Mouse (Mus musculus): ENCODE measurements around the gene Emsy. TPM values are rescaled to one million over a fixed set of nuclear protein-coding genes. Genes with fewer than 3 reads are reported as not detected.
A peak's percentile ranks its signal among the peaks of the same experiment; 100 is the strongest.

The Emsy gene
- total RNA-seq, 2 experiments from 2014 or later = 25.0 to 31.1 TPM

DNA sequence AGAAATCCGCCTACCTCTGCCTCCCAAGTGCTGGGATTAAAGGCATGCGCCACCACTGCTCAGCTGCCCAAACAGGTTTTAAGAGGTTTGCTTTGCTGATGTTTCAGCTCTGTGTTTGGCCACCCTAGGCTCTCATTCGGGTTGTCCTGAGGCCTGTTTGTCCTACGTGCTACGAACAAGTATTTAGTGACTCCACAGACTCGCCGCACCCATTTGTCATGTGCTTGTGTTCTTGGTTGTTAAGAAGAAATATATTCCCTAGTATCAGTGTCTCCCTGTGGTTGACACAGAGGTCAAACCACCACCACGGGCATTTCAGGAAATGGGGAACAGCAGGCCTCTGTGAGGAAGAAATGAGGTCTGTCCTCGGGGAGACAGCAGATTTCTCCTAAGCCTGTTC is 14.8 kb upstream of the Emsy start:
- intact Hi-C loops (cut with DNase I) = no loop called here
- DNase-seq (ENCODE audit: low spot score) = no peak

GRCm38 (mm10) chr7:98670831-98671230 is 14.2 kb upstream of the Emsy start:
- intact Hi-C loops (cut with DNase I) = no loop called here
- DNase-seq (ENCODE audit: low spot score) = no peak

DNA sequence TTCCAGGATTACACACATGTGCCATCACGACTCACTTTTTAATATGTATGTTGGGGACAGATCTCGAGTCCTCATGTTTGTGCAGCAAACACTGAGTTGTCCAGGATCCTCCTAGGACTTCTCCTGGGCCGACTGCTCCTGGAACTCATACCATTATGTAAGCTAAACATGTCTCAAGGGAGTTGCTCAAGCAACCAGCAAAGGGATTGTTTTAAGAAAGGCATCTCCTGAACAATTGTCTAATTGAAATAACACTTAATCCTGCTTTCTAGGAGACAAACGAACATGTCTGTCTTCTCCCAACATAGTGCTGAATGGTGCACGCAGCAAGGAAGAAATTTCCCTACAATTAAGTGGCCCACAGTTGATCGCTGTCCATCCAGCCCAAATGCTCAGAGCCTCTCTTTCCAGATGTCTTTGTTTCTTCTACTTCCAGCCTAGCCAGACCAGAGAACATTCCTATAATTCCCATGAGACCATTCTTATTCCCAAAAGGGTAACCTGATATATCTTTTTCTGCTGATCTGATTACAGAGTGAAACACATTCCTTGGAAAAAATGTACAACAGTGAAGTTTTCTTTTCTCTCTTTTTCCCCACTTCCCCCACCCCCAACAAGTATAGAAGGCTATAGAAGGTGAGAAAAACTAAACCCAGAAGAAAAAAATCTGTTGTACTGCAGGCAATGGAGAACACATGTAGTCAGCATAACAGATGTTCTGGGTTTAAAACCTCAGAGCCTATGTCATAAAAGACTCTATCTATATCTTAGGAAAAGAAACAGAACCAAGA is 11.6 kb upstream of the Emsy start:
- DNase-seq (ENCODE audit: low spot score) = no peak
- intact Hi-C loops (cut with DNase I) = no loop called here

DNA sequence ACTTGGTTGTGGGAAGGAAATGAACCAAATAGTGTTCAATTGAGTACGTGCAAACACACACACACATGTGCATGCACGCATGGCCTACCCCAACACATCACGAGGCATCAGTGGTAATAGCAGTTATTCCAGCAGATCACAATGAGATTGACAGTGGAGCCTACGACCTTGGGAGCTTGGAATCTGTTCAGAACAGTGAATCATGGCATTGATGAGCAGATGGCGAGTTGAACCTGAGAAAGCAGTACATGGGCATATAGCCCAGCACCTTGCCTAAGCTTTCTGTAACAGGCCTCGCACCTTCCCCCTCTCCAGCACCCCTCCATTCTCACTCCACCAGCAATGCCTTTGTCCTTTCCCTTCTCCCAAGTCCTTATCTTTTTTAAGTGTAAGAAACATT is 9.1 kb upstream of the Emsy start:
- no peak for DNase-seq (ENCODE audit: low spot score)
- intact Hi-C loops (cut with DNase I) = no loop called here

GRCm38 (mm10) chr7:98665166-98665565 is 8.6 kb upstream of the Emsy start:
- intact Hi-C loops (cut with DNase I) = no loop called here
- DNase-seq (ENCODE audit: low spot score) = no peak

- peak; percentile 65 for DNase-seq (ENCODE audit: low spot score)
- intact Hi-C loops (cut with DNase I) = loop anchor here (2.0 kb wide), 1 partner anchor 47 kb away; the partner anchor contains the start of gene Thap12
These were observed 677 bp downstream of the Emsy start for GRCm38 (mm10) chr7:98655681-98656530.

- intact Hi-C loops (cut with DNase I) = no loop called here
- no peak for DNase-seq (ENCODE audit: low spot score)
These were observed 4.9 kb downstream of the Emsy start for GRCm38 (mm10) chr7:98651651-98652050.

GRCm38 (mm10) chr7:98644238-98644637 is 12.3 kb downstream of the Emsy start:
- intact Hi-C loops (cut with DNase I) = no loop called here
- no peak for DNase-seq (ENCODE audit: low spot score)

DNA sequence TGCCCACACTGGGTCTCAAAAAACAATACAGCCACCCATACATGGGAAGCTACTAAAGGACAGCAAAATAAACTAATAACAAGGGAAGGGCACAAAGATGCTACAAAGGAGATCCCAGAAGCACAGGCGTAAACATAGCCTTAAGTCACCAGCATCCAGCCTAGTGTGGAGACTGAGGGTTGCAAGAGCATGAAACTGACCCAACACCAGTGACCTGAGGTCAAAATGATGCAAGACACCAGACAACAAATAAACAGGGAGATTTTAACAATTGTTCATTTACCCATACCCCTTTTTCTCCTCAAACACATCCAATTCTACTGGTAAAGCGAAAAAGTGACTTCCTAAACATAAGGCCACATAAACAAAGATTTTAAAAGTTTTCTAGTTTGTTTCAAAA is 20.0 kb downstream of the Emsy start:
- intact Hi-C loops (cut with DNase I) = no loop called here
- DNase-seq (ENCODE audit: low spot score) = no peak

- intact Hi-C loops (cut with DNase I) = no loop called here
- no peak for DNase-seq (ENCODE audit: low spot score)
These were observed 23.6 kb downstream of the Emsy start for GRCm38 (mm10) chr7:98633032-98633431.

GRCm38 (mm10) chr7:98629947-98630346 is 26.6 kb downstream of the Emsy start:
- no peak for DNase-seq (ENCODE audit: low spot score)
- intact Hi-C loops (cut with DNase I) = no loop called here

- no peak for DNase-seq (ENCODE audit: low spot score)
- intact Hi-C loops (cut with DNase I) = no loop called here
These were observed 38.8 kb downstream of the Emsy start for GRCm38 (mm10) chr7:98617739-98618138.

DNA sequence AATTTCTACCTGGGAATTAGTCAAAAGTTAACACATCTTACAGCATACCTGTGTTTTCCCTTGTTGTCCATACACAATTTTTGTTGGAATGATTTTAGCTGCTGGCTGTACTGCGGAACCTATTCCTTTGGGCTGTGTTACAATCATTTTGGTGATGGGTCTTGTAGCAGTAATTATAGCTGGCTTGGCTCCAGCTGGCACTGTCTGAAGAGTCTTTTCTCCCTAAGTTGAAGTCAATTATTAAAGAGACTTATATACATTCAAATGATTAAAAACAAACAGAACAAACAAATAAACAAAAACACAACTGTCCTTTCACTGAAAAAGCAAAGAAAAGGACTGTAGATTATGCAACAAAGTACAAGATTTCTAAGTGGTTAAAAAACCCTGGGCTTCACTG is 43.6 kb downstream of the Emsy start:
- no peak for DNase-seq (ENCODE audit: low spot score)
- intact Hi-C loops (cut with DNase I) = no loop called here

GRCm38 (mm10) chr7:98608520-98608919 is 48.1 kb downstream of the Emsy start:
- DNase-seq (ENCODE audit: low spot score) = no peak
- intact Hi-C loops (cut with DNase I) = no loop called here

DNA sequence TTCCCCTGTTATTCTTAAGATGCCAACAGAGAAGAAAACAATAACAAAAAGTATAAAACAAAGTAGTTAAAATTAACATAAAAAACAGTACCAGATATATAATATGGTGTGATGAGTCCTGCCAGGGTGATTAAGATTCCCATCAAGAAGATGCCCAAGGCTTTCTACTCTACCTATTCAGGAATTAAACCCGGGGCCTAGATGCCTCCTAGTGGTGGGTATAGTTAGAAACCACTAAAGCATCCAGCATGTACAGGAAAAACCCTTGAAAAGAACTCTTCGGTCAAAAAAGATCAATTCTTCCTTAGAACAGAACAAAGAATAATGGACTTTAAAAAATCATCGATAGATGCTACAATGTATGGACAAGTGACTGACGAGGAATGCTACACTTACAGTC is 49.4 kb downstream of the Emsy start:
- intact Hi-C loops (cut with DNase I) = loop anchor here (1.0 kb wide), 1 partner anchor 127 kb away; no protein-coding TSS in a partner anchor
- no peak for DNase-seq (ENCODE audit: low spot score)

GRCm38 (mm10) chr7:98601715-98602114 is 54.9 kb downstream of the Emsy start:
- DNase-seq (ENCODE audit: low spot score) = no peak

GRCm38 (mm10) chr7:98597402-98597801 is 59.2 kb downstream of the Emsy start:
- intact Hi-C loops (cut with DNase I) = no loop called here
- DNase-seq (ENCODE audit: low spot score) = no peak

More at GRCm38 (mm10) chr7:98601715-98602114, 54.9 kb downstream of the Emsy start:
- intact Hi-C loops (cut with DNase I) = no loop called here

GRCm38 (mm10) chr7:98594731-98595130 is 61.9 kb downstream of the Emsy start:
- intact Hi-C loops (cut with DNase I) = no loop called here
- DNase-seq (ENCODE audit: low spot score) = no peak

DNA sequence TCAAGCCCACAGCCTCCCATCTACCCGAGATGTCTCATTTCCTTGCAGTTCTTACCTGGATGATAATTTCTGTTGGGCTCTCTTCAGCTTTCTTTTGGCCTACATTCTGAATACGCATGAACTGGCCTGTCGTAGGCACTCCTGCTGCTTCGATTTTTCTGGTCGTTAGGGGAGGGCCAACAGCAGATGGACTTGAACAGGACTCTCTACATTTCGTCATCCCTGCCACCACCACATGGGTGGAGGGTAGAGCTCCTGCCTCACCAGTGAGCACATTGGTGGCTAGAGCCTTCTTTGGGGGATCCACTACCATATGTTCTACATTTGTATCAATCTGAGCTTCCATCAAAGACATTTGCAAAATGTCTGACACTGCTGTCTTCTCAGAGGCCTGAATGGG is 63.3 kb downstream of the Emsy start:
- DNase-seq (ENCODE audit: low spot score) = no peak
- intact Hi-C loops (cut with DNase I) = no loop called here

GRCm38 (mm10) chr7:98589028-98589427 is 67.6 kb downstream of the Emsy start:
- intact Hi-C loops (cut with DNase I) = loop anchor here (1.0 kb wide), 1 partner anchor 108 kb away; no protein-coding TSS in a partner anchor
- DNase-seq (ENCODE audit: low spot score) = no peak

- intact Hi-C loops (cut with DNase I) = no loop called here
- DNase-seq (ENCODE audit: low spot score) = no peak
These were observed 70.3 kb downstream of the Emsy start for GRCm38 (mm10) chr7:98586313-98586712.
